Mouse (Mus musculus) kidney, adult 9 months (tissue): ENCODE results near the gene Zfp68.
"Not testable (repeated sequence)": the region's sequence is repeated elsewhere in the genome, so short reads cannot be mapped to it uniquely, and the experiment has no call there.

ENCODE experiments used
- DNase-seq: peaks from one replicate; pipeline ENCODE4 v3.0.0; 2022

Gene Zfp68

GRCm38 (mm10) chr5:138619211-138620128, at the start of gene Zfp68:
Gene Zfp68 (minus strand): TSS chr5:138619761.
- peak; percentile 98 for DNase-seq

DNA sequence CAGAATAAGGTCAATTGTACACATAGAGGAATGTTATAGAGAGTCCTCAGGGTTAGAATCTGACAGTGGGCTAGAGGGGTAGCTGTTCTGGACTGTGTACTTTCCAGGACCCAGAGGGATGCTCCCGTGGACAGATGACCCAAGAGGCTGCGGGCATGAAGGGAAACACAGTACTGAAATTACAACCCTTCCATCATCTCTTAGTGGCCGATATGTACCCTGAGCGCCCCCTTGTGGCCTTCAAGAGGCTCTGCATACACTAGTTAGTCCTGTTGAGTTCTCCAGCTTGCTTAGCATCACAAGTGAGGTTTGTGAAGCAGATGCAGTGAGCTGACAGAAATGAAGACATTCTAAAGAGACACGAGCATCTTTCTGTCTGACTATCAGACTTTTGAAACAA, 39.4 kb upstream of the Zfp68 start:
- DNase-seq = peak; percentile 20

DNA sequence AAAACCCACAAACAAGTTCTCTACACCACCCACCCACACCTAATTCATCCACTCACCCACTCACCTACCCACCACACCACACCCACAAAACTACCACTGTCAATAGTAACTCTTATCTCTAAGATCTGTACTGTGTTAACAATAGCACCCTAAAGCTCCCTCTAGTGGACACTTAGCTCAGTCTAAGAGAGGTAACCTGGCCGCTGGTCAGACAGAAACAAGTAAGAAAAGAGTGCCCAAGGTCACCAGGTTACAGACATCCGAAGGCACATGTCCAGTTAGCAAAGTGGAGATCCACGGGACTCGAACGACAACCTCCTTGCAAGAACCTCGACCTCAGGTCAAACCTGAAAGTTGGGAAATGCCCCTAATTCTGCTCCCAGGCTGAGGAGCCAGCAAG, 38.3 kb upstream of the Zfp68 start:
- peak; percentile 75 for DNase-seq

GRCm38 (mm10) chr5:138657407-138657806, 37.8 kb upstream of the Zfp68 start:
- peak; percentile 5 for DNase-seq

GRCm38 (mm10) chr5:138656477-138657156, 37.1 kb upstream of the Zfp68 start:
- peak; percentile 42 for DNase-seq

DNA sequence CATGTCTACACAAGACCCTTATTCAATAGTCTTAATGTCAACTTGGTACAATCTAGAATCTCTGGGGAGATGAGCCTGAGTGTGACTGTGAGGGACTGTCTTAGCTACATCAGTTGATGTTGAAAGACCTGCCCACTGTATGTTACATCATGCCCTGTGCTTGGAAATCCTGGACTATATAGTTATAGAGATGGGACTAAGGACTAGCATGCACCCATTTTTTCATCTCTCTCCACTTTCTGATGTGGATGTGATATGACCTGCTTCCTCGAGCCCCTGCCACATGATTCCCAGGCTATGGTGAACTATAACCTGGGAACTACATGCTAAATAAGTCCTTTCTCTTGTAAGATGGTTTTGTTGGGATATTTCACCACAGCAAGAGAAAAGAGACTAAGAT, 33.4 kb upstream of the Zfp68 start:
- DNase-seq = no peak

GRCm38 (mm10) chr5:138641761-138642160, 22.2 kb upstream of the Zfp68 start:
- DNase-seq = no peak

DNA sequence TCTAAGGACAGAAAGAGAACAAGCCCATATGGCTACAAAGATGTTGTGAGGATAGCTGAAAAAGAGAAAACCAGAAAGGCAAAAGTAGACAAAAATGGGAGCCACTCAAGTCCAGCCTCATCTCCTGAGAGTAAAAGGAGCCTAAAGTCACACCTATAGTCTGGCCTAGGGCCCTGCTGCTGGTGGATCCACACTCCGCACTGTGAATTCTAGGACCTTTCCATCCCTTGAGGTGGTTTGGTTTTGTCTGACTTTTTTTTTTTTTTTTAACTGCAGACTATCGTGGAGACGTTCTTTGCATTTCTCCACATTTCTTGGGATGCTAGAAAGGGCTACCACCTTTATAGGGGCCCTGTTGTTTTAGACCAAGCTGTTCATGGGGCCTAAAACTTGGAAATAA, 21.5 kb upstream of the Zfp68 start:
- DNase-seq = no peak

DNA sequence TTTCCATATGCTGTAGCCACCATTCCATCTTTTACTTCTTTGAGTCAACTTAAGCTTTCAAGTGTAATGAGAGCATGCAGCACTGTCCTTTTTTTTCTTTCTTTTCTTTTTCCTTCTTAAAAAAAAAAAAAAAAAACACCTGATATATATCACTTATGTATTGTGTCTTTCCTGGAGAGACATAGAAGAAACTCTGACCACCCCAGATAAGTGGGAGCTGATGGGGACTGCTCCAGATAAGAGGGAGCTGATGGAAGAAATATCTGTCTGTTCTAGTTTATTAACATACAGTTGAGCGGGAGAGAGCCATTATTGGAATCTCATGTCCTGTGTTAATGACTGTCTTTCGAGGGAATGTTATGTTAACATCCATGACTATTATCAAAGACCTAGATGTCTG, 16.9 kb upstream of the Zfp68 start:
- no peak for DNase-seq

DNA sequence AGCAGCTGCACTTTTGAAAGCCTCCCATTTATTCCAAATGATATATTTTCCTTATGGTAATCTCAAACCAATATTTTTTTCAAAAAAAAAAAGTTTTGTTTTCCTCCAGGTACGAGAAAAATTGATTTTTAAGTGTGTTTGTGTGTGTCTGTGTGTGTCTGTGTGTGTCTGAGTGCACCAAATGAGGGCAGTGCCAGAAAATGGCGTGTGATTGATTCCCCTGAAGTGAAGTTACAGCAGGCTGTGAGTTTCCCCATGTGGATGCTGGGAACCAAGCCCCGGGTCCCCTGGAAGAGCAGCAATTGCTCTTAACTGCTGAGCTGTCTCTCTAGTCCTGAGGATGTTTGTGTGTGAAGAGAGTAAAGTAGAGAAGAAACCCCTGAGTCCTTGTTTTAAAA, 3.9 kb upstream of the Zfp68 start:
- no peak for DNase-seq

DNA sequence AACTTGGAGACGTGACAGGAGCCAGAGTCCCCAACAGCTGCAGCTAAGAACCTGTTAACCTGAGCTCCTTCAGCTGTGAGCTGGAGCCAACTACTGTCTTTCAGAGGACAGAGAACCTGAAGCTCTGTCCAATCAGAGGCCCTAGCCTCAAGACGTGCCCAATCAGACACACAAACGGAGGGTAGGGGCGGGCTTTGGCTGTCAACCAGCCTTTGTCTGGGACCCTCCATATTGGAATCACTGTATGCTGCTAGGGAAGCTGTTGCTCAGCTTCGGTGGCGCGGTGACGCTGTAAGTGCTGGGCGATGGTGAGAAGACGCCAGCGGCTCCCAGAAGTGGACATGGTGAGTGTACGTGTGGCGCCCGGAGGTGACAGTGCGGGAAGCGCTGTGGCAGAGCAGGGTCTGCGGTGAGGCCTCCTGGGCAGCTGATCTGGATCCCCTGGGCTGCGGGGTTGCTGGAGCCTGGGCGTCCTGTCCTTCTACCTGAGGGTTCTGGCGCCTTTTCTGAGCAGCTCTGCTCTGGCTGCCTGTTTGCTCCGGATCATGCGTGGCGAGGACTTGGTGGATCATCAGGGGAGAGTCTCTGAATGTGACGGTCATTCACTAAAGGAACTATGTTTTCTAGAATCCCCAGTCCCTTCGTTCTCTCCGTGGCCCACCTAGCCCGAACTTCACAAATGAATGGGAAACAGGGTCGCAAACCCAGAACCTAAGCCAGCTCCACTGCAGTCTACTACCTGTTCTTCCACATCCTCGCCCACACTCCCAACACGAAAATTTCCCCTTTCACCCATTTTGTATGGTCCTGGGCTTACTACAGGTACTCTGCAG, 3.3 kb upstream of the Zfp68 start, which contains the start of gene A430033K04Rik:
A430033K04Rik (plus strand) TSS at position 215 of the 833 bp plus-strand sequence.
- peak; percentile 98 for DNase-seq

GRCm38 (mm10) chr5:138620836-138621235, 1.3 kb upstream of the Zfp68 start:
- DNase-seq = no peak

DNA sequence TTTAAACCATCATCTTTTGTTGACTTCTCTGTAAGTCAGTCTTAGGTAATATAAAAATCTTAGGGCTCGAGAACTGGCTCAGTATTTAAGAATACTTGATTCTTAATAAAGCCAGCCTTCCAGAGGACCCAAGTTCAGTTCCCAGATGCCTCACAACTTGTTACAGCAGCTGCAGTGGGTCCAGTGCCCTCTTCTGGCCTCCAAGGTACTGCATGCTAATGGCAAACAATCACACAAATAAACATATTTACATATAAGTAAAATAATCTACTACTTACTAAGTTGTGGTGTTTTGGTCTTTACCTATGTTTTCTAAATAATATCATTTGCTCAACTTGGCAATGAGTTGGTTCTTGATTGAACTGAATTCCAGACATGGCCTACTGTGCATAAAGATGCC, 1.2 kb downstream of the Zfp68 start:
- no peak for DNase-seq

- peak; percentile 75 for DNase-seq
Measured at GRCm38 (mm10) chr5:138587396-138587795, 32.2 kb downstream of the Zfp68 start.

DNA sequence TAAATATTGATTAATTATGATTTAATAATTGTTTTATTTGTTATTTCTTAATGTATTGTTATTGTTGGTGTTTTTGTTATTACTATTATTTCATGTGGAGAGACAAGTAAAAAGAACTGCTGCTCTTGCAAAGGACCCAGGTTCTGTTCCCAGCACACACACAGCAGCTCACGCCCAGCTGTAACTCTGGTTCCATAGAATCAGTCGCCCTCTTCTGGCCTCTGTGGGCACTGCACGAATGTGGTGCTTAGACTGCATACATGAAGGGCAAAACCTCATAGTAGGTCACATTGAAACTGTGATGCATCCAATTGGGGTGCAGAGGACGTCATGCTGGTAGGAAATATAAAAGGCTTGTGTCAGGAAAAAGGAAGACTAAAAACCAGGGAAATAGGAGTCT, 47.9 kb downstream of the Zfp68 start:
- DNase-seq = peak; percentile 26

DNA sequence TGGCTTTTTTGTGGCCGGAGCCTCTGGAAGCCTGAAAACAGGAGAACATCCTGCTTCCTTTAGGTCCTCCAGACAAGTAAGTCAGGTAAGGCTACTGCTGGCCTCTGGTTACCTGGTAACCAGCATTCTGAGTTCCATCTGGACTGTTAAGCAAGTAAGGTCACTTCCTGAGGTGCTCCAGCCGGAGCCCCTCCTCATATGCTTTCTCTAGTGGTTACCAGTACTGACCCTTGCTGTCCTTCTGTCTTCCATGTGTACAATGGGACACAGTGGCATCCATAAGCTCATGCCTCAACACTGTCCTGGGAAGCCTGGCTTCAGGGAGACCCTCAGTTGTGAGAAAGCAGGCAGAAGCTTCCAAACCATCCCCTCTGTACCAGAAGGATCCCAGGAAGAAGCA, 54.9 kb downstream of the Zfp68 start, which contains the start of gene 1700123K08Rik:
1700123K08Rik (minus strand) TSS at position 101 of the 400 bp plus-strand sequence.
- not testable (repeated sequence) for DNase-seq
